Mouse (Mus musculus) CH12.LX (cell line): ENCODE data around the gene Slc22a13. TPM values are rescaled to one million over a fixed set of nuclear protein-coding genes. Genes with fewer than 3 reads are reported as not detected.
"Not testable (repeated sequence)": the region's sequence is repeated elsewhere in the genome, so short reads cannot be mapped to it uniquely, and the experiment has no call there.

Experiments used
- DNase-seq: peaks from one replicate; pipeline ENCODE4 v3.0.0-alpha.2; 2013; ENCODE audit errors: extremely low read depth
- H3K27ac ChIP-seq: 2 replicates; pipeline ENCODE4 v1.5.1; 2012; ENCODE audit warnings: low read depth, mild to moderate bottlenecking, control low read depth, moderate library complexity; ENCODE audit not compliant: insufficient read depth
- H3K27me3 ChIP-seq: replicated peaks from 2 replicates; pipeline ENCODE3; 2012; ENCODE audit warnings: inconsistent platforms
- H3K36me3 ChIP-seq, 2 experiments: replicated peaks in 1 of 2; 2 replicates each; pipeline versions ENCODE3 to v1.6.1; 2012; ENCODE audit warnings: inconsistent platforms in 1 of 2, low read length in 1 of 2, mild to moderate bottlenecking in 1 of 2, mixed read lengths in 1 of 2, moderate library complexity in 1 of 2; ENCODE audit not compliant: control insufficient read depth in 1 of 2, insufficient read depth in 1 of 2
- H3K4me1 ChIP-seq, 2 experiments: 2 replicates each; pipeline ENCODE4 v1.6.1; 2012; ENCODE audit warnings: inconsistent platforms in 1 of 2, moderate library complexity in 1 of 2; ENCODE audit not compliant: insufficient read depth in 2 of 2, control insufficient read depth in 1 of 2
- H3K4me2 ChIP-seq: 2 replicates; pipeline ENCODE4 v1.6.1; 2012; ENCODE audit warnings: low read depth, mild to moderate bottlenecking, control low read depth; ENCODE audit not compliant: poor library complexity, insufficient read depth, severe bottlenecking
- H3K4me3 ChIP-seq, 3 experiments: fragments of 150-350 bp in 1 of 3; sonication (generic) in 1 of 3; replicated peaks in 1 of 3; 2 replicates each; pipeline versions ENCODE3 to v1.5.1; 2011 to 2012; ENCODE audit warnings: low read depth in 2 of 3, low read length in 2 of 3, mild to moderate bottlenecking in 2 of 3, moderate library complexity in 2 of 3, control low read depth in 1 of 3, improper control_type of control experiment in 1 of 3, inconsistent platforms in 1 of 3, mixed read lengths in 1 of 3; ENCODE audit not compliant: poor library complexity in 1 of 3
- H3K79me2 ChIP-seq: replicated peaks from 2 replicates; pipeline ENCODE4 v1.6.1; 2012; ENCODE audit warnings: mild to moderate bottlenecking, moderate library complexity; ENCODE audit not compliant: control insufficient read depth, poor library complexity, insufficient read depth, severe bottlenecking; ENCODE audit errors: extremely low read depth
- H3K9ac ChIP-seq: 2 replicates; pipeline ENCODE4 v1.6.1; 2012; ENCODE audit warnings: low read depth, mild to moderate bottlenecking, control low read depth, moderate library complexity; ENCODE audit not compliant: insufficient read depth
- H3K9me3 ChIP-seq: replicated peaks from 2 replicates; pipeline ENCODE3; 2012; ENCODE audit warnings: low read length, inconsistent platforms, mixed read lengths
- BHLHE40 ChIP-seq: IDR thresholded peaks from 2 replicates; pipeline ENCODE4 v1.6.1; 2011; ENCODE audit warnings: mild to moderate bottlenecking, low read depth, low read length, improper control_type of control experiment
- CHD2 ChIP-seq: IDR thresholded peaks from 2 replicates; pipeline ENCODE4 v1.6.1; 2011; ENCODE audit warnings: low read length, improper control_type of control experiment
- CTCF ChIP-seq, 2 experiments: IDR thresholded peaks in 1 of 2; conservative IDR thresholded peaks in 1 of 2; 2 replicates each; pipeline ENCODE4 v1.5.1; 2011 to 2012; ENCODE audit warnings: low read depth in 2 of 2, low read length in 2 of 2, improper control_type of control experiment in 1 of 2, inconsistent platforms in 1 of 2, mild to moderate bottlenecking in 1 of 2, moderate library complexity in 1 of 2
- E2F4 ChIP-seq: IDR thresholded peaks from 2 replicates; pipeline ENCODE4 v1.6.1; 2011; ENCODE audit warnings: low read depth, low read length, improper control_type of control experiment; ENCODE audit not compliant: insufficient replicate concordance
- ELF1 ChIP-seq: IDR thresholded peaks from 2 replicates; pipeline ENCODE4 v1.6.1; 2014; ENCODE audit warnings: low read depth, mild to moderate bottlenecking, inconsistent platforms, low read length, improper control_type of control experiment
- EP300 ChIP-seq: IDR thresholded peaks from 2 replicates; pipeline ENCODE4 v1.6.1; 2011; ENCODE audit warnings: low read length, improper control_type of control experiment
- HCFC1 ChIP-seq: IDR thresholded peaks from 2 replicates; pipeline ENCODE4 v1.6.1; 2012; ENCODE audit warnings: low read depth, mild to moderate bottlenecking, inconsistent platforms, low read length, improper control_type of control experiment
- JUND ChIP-seq: conservative IDR thresholded peaks from 2 replicates; pipeline ENCODE4 v1.6.1; 2011; ENCODE audit warnings: low read depth, low read length, improper control_type of control experiment
- KAT2A ChIP-seq: IDR thresholded peaks from 2 replicates; pipeline ENCODE4 v1.6.1; 2012; ENCODE audit warnings: low read length, improper control_type of control experiment, inconsistent platforms; ENCODE audit not compliant: insufficient replicate concordance
- MAZ ChIP-seq: IDR thresholded peaks from 2 replicates; pipeline ENCODE4 v1.6.1; 2012; ENCODE audit warnings: low read depth, mild to moderate bottlenecking, inconsistent platforms, low read length, improper control_type of control experiment, moderate library complexity
- MEF2A ChIP-seq: IDR thresholded peaks from 2 replicates; pipeline ENCODE4 v1.6.1; 2014; ENCODE audit warnings: low read depth, mild to moderate bottlenecking, inconsistent platforms, low read length, improper control_type of control experiment, borderline replicate concordance
- MYC ChIP-seq: IDR thresholded peaks from 2 replicates; pipeline ENCODE4 v1.6.1; 2011; ENCODE audit warnings: low read depth, mild to moderate bottlenecking, improper control_type of control experiment, low read length
- NELFE ChIP-seq: IDR thresholded peaks from 2 replicates; pipeline ENCODE4 v1.6.1; 2011; ENCODE audit warnings: low read depth, low read length, improper control_type of control experiment
- POLR2AphosphoS2 ChIP-seq: IDR thresholded peaks from 2 replicates; pipeline ENCODE4 v1.6.1; 2011; ENCODE audit warnings: low read depth, low read length, improper control_type of control experiment
- RCOR1 ChIP-seq: conservative IDR thresholded peaks from 2 replicates; pipeline ENCODE4 v1.6.1; 2012; ENCODE audit warnings: low read depth, mild to moderate bottlenecking, inconsistent platforms, low read length, improper control_type of control experiment
- TBP ChIP-seq: conservative IDR thresholded peaks from 2 replicates; pipeline ENCODE4 v1.6.1; 2011; ENCODE audit warnings: low read depth, low read length, improper control_type of control experiment
- TCF12 ChIP-seq: IDR thresholded peaks from 2 replicates; pipeline ENCODE4 v1.6.1; 2014; ENCODE audit warnings: low read depth, mild to moderate bottlenecking, inconsistent platforms, low read length, improper control_type of control experiment
- UBTF ChIP-seq: IDR thresholded peaks from 2 replicates; pipeline ENCODE4 v1.6.1; 2012; ENCODE audit warnings: low read depth, mild to moderate bottlenecking, inconsistent platforms, low read length, improper control_type of control experiment, moderate library complexity
- USF1 ChIP-seq: IDR thresholded peaks from 2 replicates; pipeline ENCODE4 v1.6.1; 2014; ENCODE audit warnings: low read depth, mild to moderate bottlenecking, inconsistent platforms, low read length, improper control_type of control experiment
- USF2 ChIP-seq: conservative IDR thresholded peaks from 2 replicates; pipeline ENCODE4 v1.6.1; 2011; ENCODE audit warnings: low read depth, low read length, improper control_type of control experiment
- ZC3H11A ChIP-seq: IDR thresholded peaks from 2 replicates; pipeline ENCODE4 v1.6.1; 2012; ENCODE audit warnings: low read depth, mild to moderate bottlenecking, inconsistent platforms, low read length, improper control_type of control experiment
- ZKSCAN1 ChIP-seq: IDR thresholded peaks from 2 replicates; pipeline ENCODE4 v1.6.1; 2012; ENCODE audit warnings: low read depth, inconsistent platforms, low read length, improper control_type of control experiment, borderline replicate concordance
- ZMIZ1 ChIP-seq: IDR thresholded peaks from 2 replicates; pipeline ENCODE4 v1.6.1; 2012; ENCODE audit warnings: low read depth, mild to moderate bottlenecking, inconsistent platforms, low read length, improper control_type of control experiment
- dilution Hi-C: fragments of 300-500 bp; cut with MboI; formaldehyde crosslinking; loops from 2 replicates; pipeline ENCODE4 v1.14.3; 2020; ENCODE audit warnings: low sequenced_read_pairs; ENCODE audit not compliant: extremely low pct_unique_long_range_greater_than_20kb, extremely low pct_ligation_motif_present
- in situ Hi-C: fragments of 300-500 bp; cut with MboI; formaldehyde crosslinking; loops from 3 replicates; pipeline ENCODE4 v1.14.3; 2019; ENCODE audit warnings: low sequenced_read_pairs, low pct_ligation_motif_present, low pct_unique_long_range_greater_than_20kb, mixed read lengths
- polyA plus RNA-seq: library from polyadenylated mRNA; unstranded; fragments of >175 nt; gene quantifications from 2 replicates; pipeline ENCODE4 v1.2.1, GENCODE M21; 2012; ENCODE audit warnings: low read depth; ENCODE audit not compliant: insufficient read length
- total RNA-seq, 2 experiments: library from RNA; depleted of rRNA; stranded (reverse); fragments of 300-350 nt in 1 of 2; fragments of >200 nt in 1 of 2; gene quantifications; 2 replicates each; pipeline ENCODE4 v1.2.3; 2012 to 2014

The Slc22a13 gene
- total and polyA plus RNA-seq, 3 experiments = not detected

DNA sequence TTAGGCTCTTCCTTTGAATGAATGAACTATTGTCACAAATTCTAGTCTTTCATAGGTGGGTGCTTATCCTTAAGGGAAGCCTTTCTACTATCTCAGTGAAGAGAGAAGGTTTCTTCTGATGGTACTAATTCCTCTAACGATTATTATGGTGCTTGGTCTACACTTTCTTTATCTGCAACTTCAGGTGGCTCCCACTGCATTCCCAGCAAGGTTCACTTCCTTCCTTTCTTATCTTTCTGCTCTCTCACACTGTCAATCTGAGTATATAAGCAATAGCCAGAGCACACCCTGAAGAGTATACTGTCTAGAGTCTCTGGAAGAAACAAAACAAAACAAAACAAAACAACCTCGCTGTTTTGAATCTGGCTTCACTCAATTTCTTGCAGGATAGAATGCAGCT lies 10.8 kb upstream of the Slc22a13 start:
- dilution Hi-C loops = no loop called here
- in situ Hi-C loops = no loop called here
- no peaks in the 10 kb centered on the region for H3K36me3 ChIP-seq

DNA sequence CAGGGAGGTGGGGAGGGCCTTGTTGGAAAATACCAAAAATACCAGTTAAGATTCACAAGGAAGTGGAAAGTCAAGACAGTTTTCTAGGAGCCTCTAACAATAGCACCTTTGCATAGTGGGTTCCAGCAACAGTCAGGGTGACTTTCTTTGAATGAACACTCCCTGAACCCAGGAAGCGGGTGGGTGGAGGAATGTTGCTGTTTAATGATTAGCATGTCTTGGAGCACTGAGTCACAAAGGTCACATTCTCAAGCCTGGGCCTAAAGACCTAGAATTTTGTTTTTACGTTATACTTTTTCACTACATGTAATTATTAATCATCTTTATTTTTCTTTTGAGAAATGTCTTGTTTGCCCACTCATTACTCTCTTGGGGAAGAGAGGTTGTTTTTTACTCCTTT lies 6.4 kb upstream of the Slc22a13 start:
- H3K4me1 ChIP-seq, dilution Hi-C loops, H3K27me3 ChIP-seq, H3K36me3 ChIP-seq, H3K79me2 ChIP-seq, H3K9ac ChIP-seq, DNase-seq, H3K9me3 ChIP-seq, H3K4me3 ChIP-seq, H3K4me2 ChIP-seq, in situ Hi-C loops, H3K27ac ChIP-seq: not testable (repeated sequence)

More for the DNA sequence above, 10.8 kb upstream of the Slc22a13 start:
- TF ChIP-seq ZMIZ1 = no peak
- TF ChIP-seq NELFE = no peak
- no peak for TF ChIP-seq UBTF
- no peak for TF ChIP-seq CTCF (conservative IDR thresholded peaks at IDR 0.05 in 1 of 2, IDR thresholded peaks at IDR 0.05 in 1 of 2; ENCODE audit: low read depth in 2 of 2, low read length in 2 of 2)
- no peak for TF ChIP-seq USF2
- no peak for TF ChIP-seq TBP
- no peak for TF ChIP-seq USF1
- no peak for TF ChIP-seq HCFC1
- no peak for TF ChIP-seq ELF1
- no peak for TF ChIP-seq TCF12
- TF ChIP-seq CHD2 = no peak
- no peak for TF ChIP-seq KAT2A
- TF ChIP-seq MEF2A = no peak
- TF ChIP-seq ZKSCAN1 = no peak
- Histone ChIP-seq H3K9ac (no peak overlapping the region), H3K4me3 (no peak overlapping the region), H3K27ac (no peak overlapping the region), H3K79me2 (no peaks in the 10 kb centered on the region), H3K4me2 (no peak overlapping the region), H3K4me1 (peaks cover 0 to 6% of the 10 kb centered on the region in 2 experiments; a peak in 2 of 4 replicates), H3K27me3 (no peaks in the 10 kb centered on the region), H3K9me3 (peaks cover 4% of the 10 kb centered on the region)
- no peak for DNase-seq

DNA sequence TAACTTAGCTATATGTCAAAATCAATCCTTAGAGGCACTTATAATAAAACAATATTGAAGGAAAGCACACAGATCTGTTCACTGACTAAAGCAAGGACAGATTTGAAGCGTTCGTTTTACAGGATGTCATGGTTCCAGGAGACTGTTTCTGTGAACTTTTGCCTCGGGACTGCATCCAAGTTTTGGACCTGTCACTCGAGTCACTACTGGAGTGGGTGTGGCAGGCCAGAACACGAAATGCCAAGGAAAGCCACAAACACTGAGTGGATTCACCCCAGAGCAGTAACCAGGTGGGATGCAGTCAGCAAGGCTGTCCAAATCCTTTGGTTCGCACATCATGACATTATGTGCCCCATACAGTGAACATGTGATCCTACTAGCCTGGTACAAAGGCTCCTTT lies 5.7 kb upstream of the Slc22a13 start:
- Histone ChIP-seq H3K4me2 (no peak overlapping the region), H3K27ac (no peak overlapping the region), H3K9me3 (peaks cover 4% of the 10 kb centered on the region), H3K36me3 (no peaks in the 10 kb centered on the region), H3K79me2 (no peaks in the 10 kb centered on the region), H3K4me1 (no peaks in the 10 kb centered on the region), H3K27me3 (no peaks in the 10 kb centered on the region), H3K9ac (no peak overlapping the region), H3K4me3 (no peak overlapping the region)
- no peak for DNase-seq
- dilution Hi-C loops = no loop called here
- in situ Hi-C loops = no loop called here
- no peak for TF ChIP-seq E2F4
- TF ChIP-seq BHLHE40 = no peak
- TF ChIP-seq MAZ = no peak
- no peak for TF ChIP-seq POLR2AphosphoS2
- no peak for TF ChIP-seq USF2
- no peak for TF ChIP-seq RCOR1
- no peak for TF ChIP-seq HCFC1
- no peak for TF ChIP-seq KAT2A
- TF ChIP-seq MYC = no peak
- TF ChIP-seq JUND = no peak
- no peak for TF ChIP-seq EP300
- no peak for TF ChIP-seq TBP
- TF ChIP-seq UBTF = no peak
- no peak for TF ChIP-seq ZC3H11A
- TF ChIP-seq ELF1 = no peak
- no peak for TF ChIP-seq USF1
- TF ChIP-seq MEF2A = no peak
